Mouse (Mus musculus) brain, embryonic 14.5 days (tissue): Measurements from ENCODE around the gene Ints11. TPM values are rescaled to one million over a fixed set of nuclear protein-coding genes. Genes with fewer than 3 reads are reported as not detected.

Source experiments
- DNase-seq: peaks from one replicate; pipeline ENCODE4 v3.0.0-alpha.2; 2011; ENCODE audit warnings: low read depth
- CTCF ChIP-seq: fragments of 200-500 bp; IDR thresholded peaks from 2 replicates; pipeline ENCODE4 v1.5.1; 2012; ENCODE audit warnings: inconsistent platforms, mild to moderate bottlenecking, moderate library complexity, borderline replicate concordance; ENCODE audit not compliant: insufficient read depth, insufficient read length; ENCODE audit errors: extremely low read depth
- POLR2A ChIP-seq: fragments of 200-500 bp; IDR thresholded peaks from 2 replicates; pipeline ENCODE4 v1.6.1; 2012; ENCODE audit warnings: mild to moderate bottlenecking, inconsistent platforms, borderline replicate concordance; ENCODE audit not compliant: poor library complexity, insufficient read depth, insufficient read length, severe bottlenecking; ENCODE audit errors: extremely low read depth
- polyA plus RNA-seq: library from polyadenylated mRNA; depleted of rRNA; stranded (reverse); fragments of >200 nt; gene quantifications from 2 replicates; pipeline ENCODE4 v1.2.3, GENCODE M21; 2012

The Ints11 gene
- polyA plus RNA-seq, 1 experiment = 69.1 TPM

DNA sequence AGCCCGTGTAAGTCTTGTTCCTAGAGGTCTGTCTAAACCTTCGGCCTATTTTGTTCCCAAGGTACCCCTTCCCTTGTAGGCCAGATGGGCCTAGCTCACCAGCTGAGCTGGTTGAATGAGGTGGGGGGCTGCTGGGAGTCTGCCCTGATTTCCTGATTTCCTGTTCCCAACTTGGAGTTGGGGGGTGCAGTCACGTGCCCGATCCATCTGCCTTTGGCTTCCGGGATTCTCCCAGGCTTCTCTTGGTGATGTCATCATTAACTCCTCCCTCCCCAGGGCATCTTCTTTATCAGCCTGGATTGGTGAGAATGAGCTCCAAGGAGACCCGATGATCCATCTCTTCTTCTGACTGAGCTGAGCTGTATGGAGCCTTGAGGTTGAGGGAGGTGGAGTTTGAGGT is 25.9 kb downstream of the Ints11 start:
- TF ChIP-seq CTCF (no peak), POLR2A (no peak)
- DNase-seq = peak; percentile 79

DNA sequence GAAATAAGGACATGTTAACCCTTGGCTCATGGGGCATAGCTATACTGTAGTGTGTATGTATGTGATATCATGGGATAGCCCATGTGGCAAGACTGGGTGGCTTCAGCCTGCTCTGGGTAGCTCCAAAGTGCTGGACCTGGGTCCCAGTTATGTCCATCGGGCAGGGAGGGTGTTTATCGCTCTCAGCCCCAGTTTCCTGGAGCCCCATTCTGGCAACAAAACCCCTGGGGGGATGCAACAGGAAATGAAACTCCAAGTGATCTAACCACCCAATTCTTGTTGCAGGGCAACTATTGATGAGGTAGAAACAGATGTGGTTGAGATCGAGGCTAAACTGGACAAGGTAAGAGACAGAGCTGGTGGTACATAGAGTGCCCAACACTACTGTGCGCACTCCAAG is 26.5 kb downstream of the Ints11 start:
- no peak for DNase-seq
- no peak for TF ChIP-seq CTCF
- TF ChIP-seq POLR2A = no peak

- TF ChIP-seq POLR2A (no peak), CTCF (no peak)
- no peak for DNase-seq
Observed at GRCm38 (mm10) chr4:155896461-155896860, 27.1 kb downstream of the Ints11 start.

- TF ChIP-seq CTCF (no peak), POLR2A (no peak)
- DNase-seq = no peak
Observed at GRCm38 (mm10) chr4:155898318-155898717, 29.0 kb downstream of the Ints11 start.

DNA sequence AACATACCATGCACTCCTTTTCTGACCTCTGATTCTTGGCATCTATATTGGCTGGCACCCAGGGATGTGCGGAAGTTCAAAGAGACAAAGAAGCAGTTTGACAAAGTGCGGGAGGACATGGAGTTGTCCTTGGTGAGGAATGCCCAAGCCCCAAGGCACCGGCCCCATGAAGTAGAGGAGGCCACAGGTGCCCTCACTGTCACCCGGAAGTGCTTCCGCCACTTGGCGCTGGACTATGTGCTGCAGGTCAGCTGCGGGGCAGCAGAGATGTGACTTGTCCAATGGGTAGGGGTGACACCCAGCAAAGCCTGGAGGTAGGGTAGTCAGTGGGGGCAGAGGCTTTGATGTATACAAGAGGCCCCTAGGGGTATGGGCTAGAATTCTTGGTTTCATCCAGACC is 30.0 kb downstream of the Ints11 start:
- no peak for TF ChIP-seq CTCF
- DNase-seq = no peak

GRCm38 (mm10) chr4:155901205-155901604 is 31.9 kb downstream of the Ints11 start:
- TF ChIP-seq CTCF (no peak), POLR2A (no peak)
- peak; percentile 37 for DNase-seq

- DNase-seq = no peak
- TF ChIP-seq POLR2A = no peak
- TF ChIP-seq CTCF = no peak
Observed at GRCm38 (mm10) chr4:155903246-155903645, 33.9 kb downstream of the Ints11 start.

- DNase-seq = peak; percentile 35
- peak; percentile 27; the same call in 1 of the 2 replicates for TF ChIP-seq CTCF
- no peak for TF ChIP-seq POLR2A
Observed at GRCm38 (mm10) chr4:155904318-155905102, 35.2 kb downstream of the Ints11 start.

DNA sequence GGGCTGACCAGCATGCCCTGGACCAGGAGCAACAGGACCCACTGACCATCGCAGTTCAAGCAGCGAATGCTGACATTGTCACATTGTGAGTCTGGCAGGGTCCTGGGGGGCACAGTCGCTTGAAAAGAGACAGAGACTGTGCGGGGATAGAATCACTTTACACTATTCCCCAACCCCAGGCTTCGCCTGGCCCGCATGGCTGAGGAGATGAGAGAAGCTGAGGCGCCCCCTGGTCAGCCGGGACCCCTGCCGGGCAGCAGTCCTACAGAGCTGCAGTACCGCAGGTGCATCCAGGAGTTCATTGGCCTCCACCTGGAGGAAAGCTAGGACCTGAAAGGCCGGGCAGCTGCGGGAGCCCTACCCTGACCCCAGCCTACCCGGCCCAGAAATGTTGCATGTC is 36.3 kb downstream of the Ints11 start:
- DNase-seq = no peak
- no peak for TF ChIP-seq CTCF
- TF ChIP-seq POLR2A = no peak

GRCm38 (mm10) chr4:155906125-155906524 is 36.8 kb downstream of the Ints11 start:
- no peak for DNase-seq
- TF ChIP-seq POLR2A (no peak), CTCF (no peak)

GRCm38 (mm10) chr4:155907003-155907402 is 37.7 kb downstream of the Ints11 start:
- no peak for TF ChIP-seq CTCF
- TF ChIP-seq POLR2A = no peak
- no peak for DNase-seq

- TF ChIP-seq POLR2A (no peak), CTCF (no peak)
- no peak for DNase-seq
Observed at GRCm38 (mm10) chr4:155908281-155908680, 38.9 kb downstream of the Ints11 start.
